Mouse (Mus musculus) liver, postnatal 0 days (tissue): ENCODE measurements around the gene Spi1.

Experiments used
- CTCF ChIP-seq: sonication (generic); IDR thresholded peaks from 2 replicates; pipeline ENCODE4 v1.5.1; 2016; ENCODE audit warnings: antibody characterized with exemption, low read depth
- EP300 ChIP-seq: IDR thresholded peaks from 2 replicates; pipeline ENCODE4 v1.6.1; 2016; ENCODE audit warnings: antibody characterized with exemption, low read depth, mild to moderate bottlenecking

GRCm38 (mm10) chr2:91058435-91058834 is 23.8 kb upstream of the Spi1 start:
- TF ChIP-seq EP300 (no peak), CTCF (no peak)
